Mouse (Mus musculus): ENCODE data around the gene Olfr67.
"Not testable (repeated sequence)": the region's sequence is repeated elsewhere in the genome, so short reads cannot be mapped to it uniquely, and the experiment has no call there.

The Olfr67 gene

GRCm38 (mm10) chr7:103791721-103792120 lies at the start of gene Olfr67:
Gene Olfr67, minus strand, starts transcription at chr7:103791821.
- DNase-seq (ENCODE audit: low spot score): no peak

GRCm38 (mm10) chr7:103840268-103840667 lies 48.6 kb upstream of the Olfr67 start, which contains the start of gene Hbb-bh2:
Gene Hbb-bh2, minus strand, starts transcription at chr7:103840520.
- DNase-seq (ENCODE audit: low spot score): no peak

DNA sequence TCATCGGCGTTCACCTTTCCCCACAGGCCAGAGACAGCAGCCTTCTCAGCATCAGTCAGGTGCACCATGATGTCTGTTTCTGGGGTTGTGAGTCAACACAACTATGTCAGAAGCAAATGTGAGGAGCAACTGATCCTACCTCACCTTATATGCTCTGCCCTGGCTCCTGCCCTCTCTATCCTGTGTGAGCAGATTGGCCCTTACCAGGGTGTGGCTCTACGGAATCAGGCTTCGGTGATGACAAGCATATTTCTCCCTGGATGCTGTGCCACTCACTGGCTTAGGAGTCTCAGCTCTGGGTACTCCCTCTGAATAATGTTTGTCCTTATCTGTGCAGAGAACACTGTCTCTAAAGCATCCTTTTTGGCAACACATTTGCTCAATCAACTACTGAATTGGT lies 36.2 kb upstream of the Olfr67 start, which contains the start of gene Hbb-bs:
Hbb-bs (minus strand) TSS at position 289 of the 400 bp plus-strand sequence.
- no peak for DNase-seq (ENCODE audit: low spot score)

DNA sequence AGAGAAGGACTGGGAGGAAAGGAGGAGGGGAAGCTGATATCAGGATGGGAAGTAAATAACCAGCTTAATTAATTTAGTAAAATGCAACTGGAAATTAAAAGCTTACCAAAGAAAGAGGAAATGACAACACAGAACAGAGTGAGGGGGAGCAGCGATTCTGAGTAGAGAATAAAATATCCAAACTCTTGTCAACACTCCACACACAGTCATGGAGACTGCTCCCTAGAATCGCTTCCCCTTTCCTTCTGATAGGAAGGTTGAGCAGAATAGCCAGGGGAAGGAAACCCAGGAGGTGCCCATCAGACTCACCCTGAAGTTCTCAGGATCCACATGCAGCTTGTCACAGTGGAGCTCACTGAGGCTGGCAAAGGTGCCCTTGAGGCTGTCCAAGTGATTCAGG lies 35.5 kb upstream of the Olfr67 start:
- DNase-seq (ENCODE audit: low spot score): not testable (repeated sequence)

DNA sequence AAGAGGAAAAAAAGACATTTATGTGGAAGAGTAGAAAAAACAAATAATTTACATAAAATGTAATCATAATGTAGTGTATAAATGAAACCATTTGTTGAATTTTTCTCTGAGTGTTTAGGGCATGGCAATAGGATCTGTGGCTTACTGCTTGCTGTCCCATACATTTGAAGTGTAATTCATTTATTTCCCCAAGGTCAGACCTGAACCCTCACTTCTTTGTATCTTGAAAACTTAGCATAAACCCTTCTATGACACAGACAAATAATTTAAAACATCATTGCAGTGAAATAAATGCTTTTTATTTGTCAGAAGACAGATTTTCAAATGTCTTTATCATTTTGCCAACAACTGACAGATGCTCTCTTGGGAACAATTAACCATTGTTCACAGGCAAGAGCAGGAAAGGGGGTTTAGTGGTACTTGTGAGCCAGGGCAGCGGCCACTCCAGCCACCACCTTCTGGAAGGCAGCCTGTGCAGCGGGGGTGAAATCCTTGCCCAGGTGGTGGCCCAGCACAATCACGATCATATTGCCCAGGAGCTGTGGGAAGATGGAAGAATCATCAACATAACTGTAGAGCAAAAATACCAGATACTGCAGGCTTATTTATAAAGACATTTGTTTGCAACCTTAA lies 34.8 kb upstream of the Olfr67 start:
- DNase-seq (ENCODE audit: low spot score): no peak

- no peak for DNase-seq (ENCODE audit: low spot score)
Observed at GRCm38 (mm10) chr7:103825536-103826254, 34.1 kb upstream of the Olfr67 start.

DNA sequence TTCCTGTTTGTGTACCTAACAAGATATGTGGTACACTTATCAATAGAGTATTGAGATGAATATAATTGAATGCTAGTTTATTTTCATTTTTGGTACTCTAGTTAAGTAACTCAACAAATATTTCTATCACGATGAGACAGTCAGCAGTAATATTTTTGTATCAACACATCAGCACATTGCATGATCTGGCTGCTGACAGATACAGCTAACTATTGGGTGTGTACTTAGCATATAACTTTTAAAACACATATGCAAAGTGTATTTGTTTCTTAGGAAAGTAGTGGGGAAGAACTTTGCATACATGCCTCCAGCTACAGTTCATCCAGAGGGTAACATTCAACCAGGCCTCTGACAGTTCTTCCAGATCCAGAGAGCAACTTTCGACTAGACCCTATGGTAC lies 33.0 kb upstream of the Olfr67 start:
- DNase-seq (ENCODE audit: low spot score): no peak

DNA sequence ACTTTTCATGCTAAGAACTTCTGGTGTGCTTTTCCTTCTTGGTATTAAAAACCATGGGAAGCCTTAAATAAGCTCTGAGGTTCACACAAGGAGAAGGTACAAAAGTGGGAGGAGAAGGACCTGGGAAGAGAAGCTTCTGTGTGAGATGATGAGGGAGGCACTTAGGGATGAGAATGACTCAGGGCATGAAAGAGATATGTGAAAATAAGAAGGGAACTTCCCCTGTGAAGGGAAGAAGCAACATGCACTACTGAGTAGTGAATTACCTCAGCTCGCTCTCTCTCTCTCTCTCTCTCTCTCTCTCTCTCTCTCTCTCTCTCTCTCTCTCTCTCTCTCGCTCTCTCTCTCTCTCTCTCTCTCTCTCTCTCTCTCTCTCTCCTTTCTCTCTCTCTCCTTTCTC lies 23.5 kb upstream of the Olfr67 start:
- not testable (repeated sequence) for DNase-seq (ENCODE audit: low spot score)

GRCm38 (mm10) chr7:103813766-103814165 lies 22.1 kb upstream of the Olfr67 start, which contains the start of gene Hbb-bt:
Gene Hbb-bt, minus strand, starts transcription at chr7:103813996.
- no peak for DNase-seq (ENCODE audit: low spot score)

GRCm38 (mm10) chr7:103813152-103813551 lies 21.5 kb upstream of the Olfr67 start:
- not testable (repeated sequence) for DNase-seq (ENCODE audit: low spot score)

GRCm38 (mm10) chr7:103812174-103812573 lies 20.6 kb upstream of the Olfr67 start:
- no peak for DNase-seq (ENCODE audit: low spot score)

DNA sequence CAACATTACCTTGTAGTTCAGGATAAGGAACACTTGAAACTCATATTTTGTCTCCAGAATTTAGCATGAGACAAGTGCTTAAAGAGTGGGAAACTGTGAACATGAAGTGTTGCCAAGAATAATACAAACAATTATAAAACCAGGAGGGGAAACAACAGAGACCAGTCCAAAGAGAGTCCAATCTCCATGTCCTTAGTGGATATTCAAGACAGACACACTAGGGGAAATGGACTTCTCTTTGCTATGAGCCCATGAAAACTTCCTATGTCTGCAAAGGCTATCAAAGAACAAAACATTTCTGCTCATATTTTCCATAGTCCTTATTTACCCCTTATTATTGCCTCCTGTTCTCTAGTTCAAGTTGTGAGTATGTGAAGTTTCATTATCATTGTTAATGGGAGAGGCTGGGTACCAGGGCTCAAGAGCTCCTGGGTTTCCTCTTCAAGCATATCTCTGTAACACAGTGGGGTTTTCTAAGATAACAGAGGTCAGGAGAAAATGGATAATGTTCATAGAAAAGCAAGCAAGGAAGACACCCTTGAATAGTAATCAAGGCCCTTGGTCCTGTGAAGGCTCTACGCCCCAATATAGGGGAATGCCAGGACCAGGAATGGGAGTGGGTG lies 19.7 kb upstream of the Olfr67 start:
- no peak for DNase-seq (ENCODE audit: low spot score)

- no peak for DNase-seq (ENCODE audit: low spot score)
Observed at GRCm38 (mm10) chr7:103810746-103811145, 19.1 kb upstream of the Olfr67 start.

DNA sequence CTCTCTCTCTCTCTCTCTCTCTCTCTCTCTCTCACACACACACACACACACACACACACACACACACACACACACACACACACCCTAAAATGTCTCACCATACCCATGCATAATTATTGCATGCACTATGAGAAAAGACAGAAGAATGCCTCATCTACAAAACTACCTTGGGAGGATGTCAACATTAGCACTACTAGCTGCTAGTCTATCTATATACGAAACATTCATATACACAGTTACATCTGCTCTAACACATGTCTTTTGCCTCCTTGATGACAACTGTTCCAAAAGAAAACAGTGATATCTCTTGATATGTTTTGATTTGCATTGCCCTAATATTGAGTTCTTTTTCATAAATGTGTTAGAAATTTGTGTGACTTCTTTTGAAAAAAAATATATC lies 18.7 kb upstream of the Olfr67 start:
- no peak for DNase-seq (ENCODE audit: low spot score)

DNA sequence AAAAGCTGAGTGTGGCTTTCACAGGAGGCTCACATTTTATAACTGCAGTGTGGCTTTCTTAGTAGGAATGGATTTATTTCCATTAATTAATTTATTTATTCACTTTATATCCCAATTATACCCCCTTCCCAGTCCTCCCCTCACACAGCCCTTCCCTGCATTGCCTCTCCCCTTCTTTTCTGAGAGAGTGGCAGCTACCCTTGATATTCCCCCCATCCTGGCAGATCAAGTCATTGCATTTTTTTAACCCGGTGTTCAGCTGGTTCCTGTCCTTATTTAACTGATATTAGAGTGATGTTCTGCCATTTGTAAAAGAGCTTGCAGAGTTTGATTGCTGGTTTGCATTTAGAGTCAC lies 18.2 kb upstream of the Olfr67 start:
- DNase-seq (ENCODE audit: low spot score): no peak

- DNase-seq (ENCODE audit: low spot score): no peak
Observed at GRCm38 (mm10) chr7:103808971-103809800, 17.6 kb upstream of the Olfr67 start.

DNA sequence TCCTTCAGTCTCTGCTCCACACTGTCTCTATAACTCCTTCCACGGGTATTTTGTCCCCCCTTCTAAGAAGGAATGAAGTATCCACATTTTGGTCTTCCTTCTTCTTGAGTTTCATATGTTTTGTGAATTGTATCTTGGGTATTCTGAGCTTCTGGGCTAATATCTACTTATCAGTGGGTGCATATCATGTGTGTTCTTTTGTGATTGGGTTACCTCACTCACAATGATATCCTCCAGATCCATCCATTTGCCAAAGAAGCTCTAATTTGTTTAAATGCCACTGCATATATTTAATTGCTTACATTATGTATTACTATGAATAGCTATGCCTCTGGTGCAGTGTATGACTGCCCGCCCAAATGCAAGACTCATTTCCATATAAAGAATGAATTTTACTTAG lies 16.5 kb upstream of the Olfr67 start:
- DNase-seq (ENCODE audit: low spot score): not testable (repeated sequence)

DNA sequence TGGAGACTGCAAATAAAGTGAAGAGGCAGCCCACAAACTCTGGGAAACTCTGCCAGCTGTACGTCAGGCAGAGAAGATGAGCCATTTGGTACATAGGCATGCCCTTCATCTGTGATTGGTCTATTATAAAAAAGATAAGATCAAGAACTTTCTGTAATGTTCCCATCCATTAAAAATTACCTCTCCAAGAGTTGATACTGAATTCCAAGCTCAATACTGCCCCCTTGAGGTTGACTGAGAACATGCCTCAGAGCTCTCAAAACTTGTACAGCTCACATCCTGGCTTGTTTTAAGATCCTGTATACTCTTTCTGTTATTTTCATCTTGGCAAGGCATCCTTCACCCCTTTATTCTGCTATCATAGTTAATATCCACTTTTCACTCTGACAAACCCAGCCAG lies 15.2 kb upstream of the Olfr67 start:
- DNase-seq (ENCODE audit: low spot score): no peak

- no peak for DNase-seq (ENCODE audit: low spot score)
Observed at GRCm38 (mm10) chr7:103792669-103793388, 1.2 kb upstream of the Olfr67 start.

DNA sequence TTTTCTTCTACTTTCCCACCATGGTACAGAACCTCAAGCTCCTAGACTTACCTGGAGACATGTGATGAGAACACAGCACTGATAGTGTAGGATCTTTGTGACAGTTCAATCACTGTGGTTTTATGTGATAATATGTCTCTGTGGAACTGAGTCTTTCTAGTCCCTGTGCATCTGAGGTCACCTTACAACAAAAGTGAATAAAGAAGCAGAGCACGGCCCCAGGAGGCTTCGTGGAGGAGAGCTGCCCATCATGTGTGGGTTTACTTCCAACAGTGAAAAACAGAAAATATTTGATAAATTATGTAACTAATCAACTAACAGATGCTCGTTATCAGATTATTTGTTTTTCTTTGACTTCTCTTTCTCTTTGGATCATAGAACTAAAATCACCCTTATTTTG lies 12.0 kb downstream of the Olfr67 start, which contains the start of gene Olfr68:
Olfr68 (minus strand) TSS at position 101 of the 400 bp plus-strand sequence.
- DNase-seq (ENCODE audit: low spot score): no peak

- DNase-seq (ENCODE audit: low spot score): not testable (repeated sequence)
Observed at GRCm38 (mm10) chr7:103777652-103778051, 14.0 kb downstream of the Olfr67 start.
